Mouse (Mus musculus): ENCODE data around the gene Camk1. TPM values are rescaled to one million over a fixed set of nuclear protein-coding genes. Genes with fewer than 3 reads are reported as not detected.
A peak's percentile ranks its signal among the peaks of the same experiment; 100 is the strongest.

The Camk1 gene
- polyA plus RNA-seq, 1 experiment = 0.19 TPM

DNA sequence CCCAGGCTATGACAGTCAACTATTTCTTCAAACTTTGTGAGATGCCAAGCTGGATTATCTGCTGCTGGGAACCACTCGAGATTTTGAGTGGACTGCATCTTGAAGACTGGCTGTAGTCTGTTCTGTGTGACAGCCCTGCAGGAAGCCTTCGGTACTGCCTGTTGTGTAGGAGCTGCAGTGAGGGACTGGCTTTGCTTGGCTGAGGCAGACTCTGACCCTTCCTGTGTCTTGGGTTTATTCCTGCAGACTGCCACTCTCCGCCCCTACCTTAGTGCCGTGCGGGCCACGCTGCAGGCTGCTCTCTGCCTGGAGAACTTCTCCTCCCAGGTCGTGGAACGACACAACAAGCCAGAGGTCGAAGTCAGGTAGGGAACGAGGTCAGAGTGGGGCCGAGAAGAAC, 36.7 kb upstream of the Camk1 start:
- Histone ChIP-seq H3K4me1 (ENCODE audit: control insufficient read depth) (peaks cover 48% of the 10 kb centered on the region), H3K4me3 (replicated peaks) (no peak overlapping the region), H3K27me3 (ENCODE audit: control insufficient read depth) (no peaks in the 10 kb centered on the region), H3K36me3 (ENCODE audit: control insufficient read depth) (peaks cover 63% of the 10 kb centered on the region), H3K9me3 (ENCODE audit: control insufficient read depth, low read length) (no peaks in the 10 kb centered on the region)
- TF ChIP-seq TAL1 (IDR thresholded peaks at IDR 0.05; ENCODE audit: low read length) (no peak), GATA1 (IDR thresholded peaks at IDR 0.05; ENCODE audit: low read length) (no peak)

DNA sequence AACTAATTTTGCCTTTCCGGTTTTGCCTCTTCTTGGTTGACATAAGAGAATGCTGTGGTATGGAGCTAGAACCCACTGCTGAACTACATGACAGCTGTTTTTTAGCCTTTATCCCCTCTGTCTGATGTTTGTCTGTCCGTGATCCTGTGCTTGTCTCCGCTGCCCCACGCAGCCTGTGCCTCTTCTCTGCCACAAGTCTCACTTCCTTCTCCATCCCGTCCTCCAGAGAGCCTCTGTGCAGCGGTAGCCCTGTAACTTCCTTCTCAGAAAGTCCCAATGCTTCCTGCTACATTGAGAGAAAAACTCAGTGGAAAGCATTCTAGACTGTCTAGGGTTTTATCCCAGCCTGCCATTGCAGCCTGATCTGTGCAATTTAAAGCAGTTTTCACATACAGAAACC, 35.5 kb upstream of the Camk1 start:
- Histone ChIP-seq H3K4me1 (ENCODE audit: control insufficient read depth) (peaks cover 57% of the 10 kb centered on the region), H3K36me3 (ENCODE audit: control insufficient read depth) (peaks cover 63% of the 10 kb centered on the region), H3K9me3 (ENCODE audit: control insufficient read depth, low read length) (no peaks in the 10 kb centered on the region), H3K27me3 (ENCODE audit: control insufficient read depth) (no peaks in the 10 kb centered on the region), H3K4me3 (replicated peaks) (peak overlapping the region; percentile 87)
- no peak for TF ChIP-seq TAL1 (IDR thresholded peaks at IDR 0.05; ENCODE audit: low read length)
- TF ChIP-seq GATA1 (IDR thresholded peaks at IDR 0.05; ENCODE audit: low read length) = no peak

DNA sequence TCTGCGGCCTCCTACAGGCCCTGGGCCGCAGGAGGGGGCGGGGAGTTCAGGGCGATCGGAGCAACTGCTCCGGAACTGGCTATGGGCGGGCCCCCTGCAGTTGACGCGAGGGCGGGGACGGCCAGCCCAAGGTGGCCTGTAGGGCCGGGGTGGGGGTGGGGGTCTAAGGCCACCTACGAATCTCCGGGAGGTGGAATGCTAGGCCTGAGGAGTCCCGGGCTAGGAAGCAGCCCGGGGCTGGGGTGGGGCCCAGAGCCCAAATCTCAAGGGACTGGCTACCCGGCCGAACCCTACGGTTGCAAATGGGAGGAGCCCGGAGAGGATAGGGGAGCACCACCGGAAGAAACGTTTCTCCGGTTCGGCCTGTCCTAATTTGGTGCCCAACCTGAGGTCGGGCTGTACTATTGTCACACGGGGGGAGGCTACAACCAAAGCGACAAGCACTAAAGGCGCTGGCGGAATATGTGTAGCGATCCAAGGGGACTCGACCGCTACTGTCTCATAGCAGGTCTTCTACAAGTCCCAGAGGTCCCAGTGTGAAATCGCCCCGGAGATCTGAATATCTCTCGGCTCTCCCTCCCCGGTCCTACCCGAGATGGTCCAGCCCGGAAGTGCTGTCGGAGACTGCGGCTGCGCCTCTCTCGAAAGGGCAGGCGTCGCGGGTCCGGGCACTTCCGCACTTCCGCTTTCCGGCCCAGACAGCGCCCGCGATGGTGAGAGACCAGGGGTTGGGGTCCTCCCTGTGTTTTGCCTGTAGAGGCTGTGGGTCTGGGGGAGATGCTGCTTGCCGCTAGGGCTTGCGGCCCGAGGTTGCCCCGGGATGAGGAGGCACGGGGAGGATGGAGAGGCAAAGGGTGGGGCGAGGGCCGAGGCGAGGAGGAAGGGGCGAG, 34.0 kb upstream of the Camk1 start, which contains the start of the genes Tada3 and Arpc4:
Tada3 (minus strand) TSS at position 388 of the 890 bp plus-strand sequence.
Arpc4 (plus strand) TSS at position 620 of the 890 bp plus-strand sequence.
- Histone ChIP-seq H3K36me3 (ENCODE audit: control insufficient read depth) (peaks cover 62% of the 10 kb centered on the region), H3K27me3 (ENCODE audit: control insufficient read depth) (no peaks in the 10 kb centered on the region), H3K4me1 (ENCODE audit: control insufficient read depth) (peaks cover 71% of the 10 kb centered on the region), H3K4me3 (replicated peaks) (peak within 1 kb of the TSS; percentile 87), H3K9me3 (ENCODE audit: control insufficient read depth, low read length) (no peaks in the 10 kb centered on the region)
- TF ChIP-seq GATA1 (IDR thresholded peaks at IDR 0.05; ENCODE audit: low read length) (peak; percentile 59), TAL1 (IDR thresholded peaks at IDR 0.05; ENCODE audit: low read length) (no peak)

DNA sequence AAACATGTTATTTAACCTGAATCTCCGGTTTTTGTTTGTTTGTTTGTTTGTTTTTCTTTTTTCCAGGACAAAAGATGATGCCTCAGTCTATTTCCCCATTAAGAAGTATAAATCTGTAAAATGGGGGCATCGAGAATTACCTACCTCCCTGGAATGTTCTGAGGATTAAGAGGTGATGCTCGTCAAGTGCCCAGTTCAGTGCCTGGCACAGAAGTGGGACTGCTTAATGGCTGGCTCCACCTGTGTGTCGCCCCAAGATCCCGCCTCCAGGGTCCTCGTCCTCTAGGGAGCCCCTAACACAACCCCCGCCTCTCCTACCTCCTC, 33.4 kb upstream of the Camk1 start:
- Histone ChIP-seq H3K4me1 (ENCODE audit: control insufficient read depth) (peaks cover 77% of the 10 kb centered on the region), H3K36me3 (ENCODE audit: control insufficient read depth) (peaks cover 62% of the 10 kb centered on the region), H3K27me3 (ENCODE audit: control insufficient read depth) (no peaks in the 10 kb centered on the region), H3K4me3 (replicated peaks) (peak overlapping the region; percentile 87), H3K9me3 (ENCODE audit: control insufficient read depth, low read length) (no peaks in the 10 kb centered on the region)
- TF ChIP-seq GATA1 (IDR thresholded peaks at IDR 0.05; ENCODE audit: low read length) (no peak), TAL1 (IDR thresholded peaks at IDR 0.05; ENCODE audit: low read length) (no peak)

DNA sequence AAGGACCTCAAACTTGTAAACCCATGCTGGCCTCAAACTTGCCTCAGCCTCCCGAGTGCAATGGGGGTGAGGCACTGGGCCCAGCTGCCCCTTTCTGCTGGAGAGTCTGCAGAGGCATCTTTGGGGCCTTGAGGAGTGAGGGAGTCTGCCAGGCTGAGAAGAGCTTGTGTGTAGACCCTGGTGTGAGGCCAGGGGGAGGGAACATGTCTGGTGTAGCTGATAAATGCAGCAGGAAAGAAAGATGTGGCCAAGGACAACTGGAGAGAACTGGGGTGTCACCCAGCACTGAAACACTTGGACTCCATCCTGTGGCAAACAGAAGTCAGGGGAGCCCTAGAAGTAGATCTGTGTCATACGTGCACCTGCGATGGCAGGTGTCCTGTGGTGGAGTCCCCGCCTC, 29.7 kb upstream of the Camk1 start:
- Histone ChIP-seq H3K4me1 (ENCODE audit: control insufficient read depth) (peaks cover 53% of the 10 kb centered on the region), H3K27me3 (ENCODE audit: control insufficient read depth) (no peaks in the 10 kb centered on the region), H3K4me3 (replicated peaks) (peak overlapping the region; percentile 10), H3K36me3 (ENCODE audit: control insufficient read depth) (peaks cover 74% of the 10 kb centered on the region), H3K9me3 (ENCODE audit: control insufficient read depth, low read length) (no peaks in the 10 kb centered on the region)
- 0 out of 3 replicates have a peak, but pooled peaks have one; percentile 28 for TF ChIP-seq TAL1 (IDR thresholded peaks at IDR 0.05; ENCODE audit: low read length)
- no peak for TF ChIP-seq GATA1 (IDR thresholded peaks at IDR 0.05; ENCODE audit: low read length)

DNA sequence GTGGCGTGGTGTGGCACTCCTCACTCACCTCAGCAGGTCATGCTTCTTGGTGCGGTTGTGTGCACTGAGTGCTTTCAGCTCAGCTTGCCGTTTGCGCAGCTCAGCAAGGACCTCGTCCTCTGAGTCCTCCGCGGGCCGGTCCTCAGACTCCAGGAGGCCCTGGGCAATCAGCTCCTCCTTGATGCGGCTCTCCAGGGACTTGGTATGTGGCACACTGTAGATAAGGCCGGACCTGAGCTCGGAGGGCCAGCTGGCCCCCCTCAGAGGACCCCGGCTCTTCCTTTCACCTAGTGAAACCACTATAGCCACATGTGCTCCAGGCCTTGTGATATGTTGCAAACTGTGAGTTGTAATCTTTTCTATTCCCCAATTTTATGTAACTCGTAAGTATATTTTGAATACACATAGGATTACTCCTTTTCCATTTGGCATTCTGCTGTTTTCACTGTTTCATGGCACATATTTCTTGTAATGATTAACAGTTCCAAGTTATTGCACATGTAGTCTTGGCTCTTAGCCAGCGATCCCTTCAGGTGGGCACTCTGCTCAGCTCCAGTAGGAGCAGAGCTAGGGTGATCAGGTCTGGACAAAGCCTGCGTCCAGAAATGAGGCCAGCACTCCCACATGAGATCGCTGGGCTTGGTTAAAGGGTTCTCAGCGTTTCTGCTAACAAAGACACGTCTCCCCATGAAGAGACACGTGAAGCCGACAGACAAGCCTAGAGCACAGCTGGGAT, 26.6 kb upstream of the Camk1 start:
- H3K27me3 ChIP-seq (ENCODE audit: control insufficient read depth) = no peaks in the 10 kb centered on the region
- H3K4me1 ChIP-seq (ENCODE audit: control insufficient read depth) = peaks cover 29% of the 10 kb centered on the region
- H3K36me3 ChIP-seq (ENCODE audit: control insufficient read depth) = peaks cover 86% of the 10 kb centered on the region
- H3K4me3 ChIP-seq (replicated peaks) = no peak overlapping the region
- TF ChIP-seq TAL1 (IDR thresholded peaks at IDR 0.05; ENCODE audit: low read length) = no peak
- no peaks in the 10 kb centered on the region for H3K9me3 ChIP-seq (ENCODE audit: control insufficient read depth, low read length)

DNA sequence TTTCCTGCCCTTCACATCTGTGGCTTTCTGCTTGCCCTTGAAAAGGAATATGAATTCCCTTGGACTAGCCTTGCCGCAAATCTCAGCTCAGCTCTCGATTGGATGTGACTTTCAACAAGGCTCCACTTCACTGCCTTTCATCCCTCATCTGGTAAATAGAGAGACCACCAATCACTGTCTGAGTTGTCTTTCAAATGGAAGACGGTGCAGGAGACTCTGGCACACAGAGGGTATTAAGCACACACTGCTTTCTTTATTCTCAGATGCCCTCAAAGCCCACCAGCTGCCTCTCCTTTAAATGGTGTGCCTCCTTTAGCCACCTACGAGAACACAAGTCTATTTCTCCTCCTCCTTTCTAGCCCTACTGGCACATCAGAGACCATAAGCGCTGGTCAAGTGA, 24.8 kb upstream of the Camk1 start:
- H3K4me3 ChIP-seq (replicated peaks) = no peak overlapping the region
- H3K4me1 ChIP-seq (ENCODE audit: control insufficient read depth) = peaks cover 16% of the 10 kb centered on the region
- no peaks in the 10 kb centered on the region for H3K27me3 ChIP-seq (ENCODE audit: control insufficient read depth)
- H3K9me3 ChIP-seq (ENCODE audit: control insufficient read depth, low read length) = no peaks in the 10 kb centered on the region
- no peak for TF ChIP-seq GATA1 (IDR thresholded peaks at IDR 0.05; ENCODE audit: low read length)
- TF ChIP-seq TAL1 (IDR thresholded peaks at IDR 0.05; ENCODE audit: low read length) = no peak
- peaks cover 69% of the 10 kb centered on the region for H3K36me3 ChIP-seq (ENCODE audit: control insufficient read depth)

DNA sequence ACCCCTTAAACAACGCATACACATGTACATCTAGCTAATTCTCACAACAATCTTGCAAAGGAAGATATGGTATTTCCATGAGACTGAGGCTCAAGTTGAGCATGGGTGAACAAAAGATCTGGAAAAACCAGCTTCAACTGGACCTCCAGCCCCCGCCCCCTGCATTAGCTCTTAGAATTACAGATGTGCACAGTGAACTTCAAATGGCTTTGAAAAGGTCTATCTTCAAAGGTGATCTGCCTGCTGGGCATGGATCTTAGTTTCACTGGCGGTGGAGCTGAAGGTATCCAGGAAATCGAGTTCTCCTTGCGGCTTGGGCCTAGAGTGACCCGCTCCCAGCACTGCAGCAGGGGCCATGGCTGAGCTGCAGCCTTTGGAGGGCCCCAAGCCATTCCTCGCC, 24.3 kb upstream of the Camk1 start:
- Histone ChIP-seq H3K9me3 (ENCODE audit: control insufficient read depth, low read length) (no peaks in the 10 kb centered on the region), H3K27me3 (ENCODE audit: control insufficient read depth) (no peaks in the 10 kb centered on the region), H3K4me3 (replicated peaks) (no peak overlapping the region), H3K36me3 (ENCODE audit: control insufficient read depth) (peaks cover 64% of the 10 kb centered on the region), H3K4me1 (ENCODE audit: control insufficient read depth) (peaks cover 11% of the 10 kb centered on the region)
- TF ChIP-seq GATA1 (IDR thresholded peaks at IDR 0.05; ENCODE audit: low read length) (no peak), TAL1 (IDR thresholded peaks at IDR 0.05; ENCODE audit: low read length) (no peak)

DNA sequence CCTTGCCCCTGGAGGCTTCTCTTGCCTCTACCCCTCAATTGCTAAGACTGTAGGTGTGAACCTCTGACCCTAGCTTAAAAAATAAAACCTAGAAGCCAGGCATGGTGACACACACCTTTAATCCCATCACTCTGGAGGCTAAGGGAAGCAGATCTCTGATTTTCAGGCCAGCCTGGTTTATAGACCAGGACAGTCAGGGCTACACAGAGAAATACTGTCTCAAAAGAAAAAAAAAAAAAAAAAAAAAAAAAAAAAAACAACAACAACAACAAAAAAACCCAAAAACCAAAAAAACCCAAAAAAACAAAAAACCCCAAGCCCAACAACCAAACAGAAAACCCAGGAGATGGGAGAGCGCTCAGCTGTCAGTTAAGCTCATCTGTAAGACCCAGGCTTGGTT, 23.8 kb upstream of the Camk1 start:
- TF ChIP-seq TAL1 (IDR thresholded peaks at IDR 0.05; ENCODE audit: low read length) (no peak), GATA1 (IDR thresholded peaks at IDR 0.05; ENCODE audit: low read length) (no peak)
- peaks cover 59% of the 10 kb centered on the region for H3K36me3 ChIP-seq (ENCODE audit: control insufficient read depth)

More for the DNA sequence above, 23.8 kb upstream of the Camk1 start:
- Histone ChIP-seq H3K9me3 (ENCODE audit: control insufficient read depth, low read length) (no peaks in the 10 kb centered on the region), H3K4me3 (replicated peaks) (no peak overlapping the region), H3K27me3 (ENCODE audit: control insufficient read depth) (no peaks in the 10 kb centered on the region), H3K4me1 (ENCODE audit: control insufficient read depth) (peaks cover 6% of the 10 kb centered on the region)

Measured in erythroblast, embryonic 14.5 days (primary cell).